Mouse (Mus musculus) brain, embryonic 14.5 days (tissue): ENCODE measurements at regions not wholly inside any gene's neighbourhood (a gene's known extent, or its start where the extent isn't known, plus 50 kb on each side); places are given as distances from the start of the nearest gene placed in this dataset.

Experiments used
- CTCF ChIP-seq: fragments of 200-500 bp; IDR thresholded peaks from 2 replicates; pipeline ENCODE4 v1.5.1; 2012; ENCODE audit warnings: inconsistent platforms, mild to moderate bottlenecking, moderate library complexity, borderline replicate concordance; ENCODE audit not compliant: insufficient read depth, insufficient read length; ENCODE audit errors: extremely low read depth
- POLR2A ChIP-seq: fragments of 200-500 bp; IDR thresholded peaks from 2 replicates; pipeline ENCODE4 v1.6.1; 2012; ENCODE audit warnings: mild to moderate bottlenecking, inconsistent platforms, borderline replicate concordance; ENCODE audit not compliant: poor library complexity, insufficient read depth, insufficient read length, severe bottlenecking; ENCODE audit errors: extremely low read depth

GRCm38 (mm10) chr8:103485441-103485840 lies 616.0 kb upstream of the Cdh5 start:
- TF ChIP-seq POLR2A (no peak), CTCF (no peak)
